Mouse (Mus musculus): ENCODE results near the gene Mpdu1. TPM values are rescaled to one million over a fixed set of nuclear protein-coding genes. Genes with fewer than 3 reads are reported as not detected.
"Not testable (repeated sequence)": the region's sequence is repeated elsewhere in the genome, so short reads cannot be mapped to it uniquely, and the experiment has no call there.

The Mpdu1 gene
- polyA plus RNA-seq (2015; fragmentation: Nextera tagmentation; extraction: Ambion mirVana), result 59.3 and 66.8 TPM in 2 replicates

DNA sequence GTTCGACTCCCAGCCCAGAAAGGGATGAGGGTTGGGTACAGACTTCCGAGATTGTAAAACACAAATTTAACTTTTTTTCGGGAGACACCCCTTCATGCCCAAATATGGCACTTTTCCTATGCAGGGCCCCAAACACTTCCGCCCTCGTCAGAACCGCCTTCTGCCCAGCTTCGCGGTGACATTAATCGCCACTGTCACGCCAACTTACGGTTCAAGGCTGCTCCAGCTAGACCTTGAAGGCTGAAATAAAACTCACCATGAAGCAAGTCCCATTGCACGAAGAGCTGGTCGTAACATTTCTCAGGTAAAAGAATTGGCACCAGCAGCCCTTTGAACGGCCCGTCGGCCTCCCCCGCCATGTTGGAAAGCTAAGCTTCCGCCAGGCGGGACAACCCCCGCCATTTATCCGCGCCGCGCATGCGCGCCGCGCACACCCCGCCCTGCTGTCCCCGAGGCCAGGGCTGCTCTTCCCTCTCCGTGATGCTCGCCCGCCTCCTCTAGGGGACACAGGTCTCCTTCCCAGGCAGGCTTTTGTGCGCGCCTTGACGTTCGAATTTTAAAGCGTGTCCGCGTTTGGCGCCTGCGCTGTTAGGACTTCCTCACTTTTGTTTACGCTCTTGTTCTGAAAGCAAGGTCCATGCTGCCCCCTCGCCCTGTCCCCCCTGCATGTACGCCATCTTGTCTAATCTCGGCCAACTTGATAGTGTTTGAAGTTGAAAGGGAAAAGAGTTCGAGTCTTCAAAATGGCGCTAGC lies at the start of gene Mpdu1:
Mpdu1 (minus strand) TSS at position 430 of the 754 bp plus-strand sequence.
- Histone ChIP-seq H3K9me3 (no peaks in the 10 kb centered on the region), H3K36me3 (peaks cover 63% of the 10 kb centered on the region), H3K4me1 (peaks cover 14% of the 10 kb centered on the region), H3K4me2 (replicated peaks) (peak within 1 kb of the TSS; percentile 65), H3K27me3 (no peaks in the 10 kb centered on the region), H3K9ac (peak within 1 kb of the TSS; percentile 71), H3K4me3 (peak within 1 kb of the TSS; percentile 57), H3K27ac (peak within 1 kb of the TSS; percentile 95)
- under 1% methylated on average over 48 of the region's 48 CpGs for WGBS
- peak; percentile 94 for ATAC-seq (ENCODE audit: low FRiP score, low read depth)

DNA sequence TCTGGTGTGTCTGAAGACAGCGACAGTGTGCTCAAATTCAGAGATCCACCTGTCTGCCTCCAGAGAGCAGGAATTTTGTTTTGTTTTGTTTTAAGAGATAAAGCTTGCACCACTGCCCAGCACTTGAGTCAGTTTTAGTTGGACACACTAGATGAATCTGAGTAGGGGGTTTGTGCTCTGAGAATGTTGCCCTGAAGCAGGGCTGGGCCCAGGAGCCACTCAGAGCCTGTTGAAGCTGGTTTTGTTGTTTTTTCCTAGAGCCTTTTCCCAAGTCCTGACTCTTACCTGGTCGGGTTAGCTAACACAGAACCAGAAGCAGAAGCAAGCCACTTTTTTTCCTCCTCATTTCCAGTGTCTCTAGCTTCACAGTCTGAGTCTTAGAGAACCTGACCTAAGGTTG lies 48.6 kb upstream of the Mpdu1 start:
- no peak overlapping the region for H3K4me2 ChIP-seq (replicated peaks)
- WGBS, result 78% methylated on average over 2 of the region's 2 CpGs
- no peak overlapping the region for H3K9ac ChIP-seq
- H3K4me1 ChIP-seq, result peaks cover 22% of the 10 kb centered on the region
- H3K9me3 ChIP-seq, result no peaks in the 10 kb centered on the region
- H3K27ac ChIP-seq, result no peak overlapping the region
- no peak for ATAC-seq (ENCODE audit: low FRiP score, low read depth)
- no peaks in the 10 kb centered on the region for H3K36me3 ChIP-seq
- H3K4me3 ChIP-seq, result no peak overlapping the region
- H3K27me3 ChIP-seq, result no peaks in the 10 kb centered on the region

DNA sequence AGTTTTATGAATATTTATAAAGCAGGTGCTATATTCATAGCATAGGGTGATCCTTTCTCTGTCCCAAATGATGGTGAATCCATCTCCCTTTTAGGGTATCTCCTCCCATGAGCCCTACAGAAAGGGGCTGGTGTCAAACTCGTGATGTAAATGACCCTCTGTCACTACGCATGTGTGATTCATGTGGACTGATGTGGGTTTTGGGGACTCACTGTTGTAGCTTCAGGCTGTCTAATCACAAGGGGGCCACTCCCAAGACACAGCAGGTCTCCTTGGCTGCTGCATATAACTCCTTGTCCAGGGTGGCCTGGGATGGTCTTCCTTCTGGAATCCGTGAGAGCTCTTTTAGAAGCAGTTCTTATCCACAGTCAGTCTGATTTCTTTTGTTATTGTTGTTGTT lies 48.0 kb upstream of the Mpdu1 start:
- H3K4me1 ChIP-seq, result peaks cover 18% of the 10 kb centered on the region
- 83% methylated on average over 3 of the region's 3 CpGs for whole genome bisulfite sequencing
- no peak overlapping the region for H3K9ac ChIP-seq
- H3K4me3 ChIP-seq, result no peak overlapping the region
- no peak overlapping the region for H3K4me2 ChIP-seq (replicated peaks)
- no peaks in the 10 kb centered on the region for H3K36me3 ChIP-seq
- ATAC-seq (ENCODE audit: low FRiP score, low read depth), result no peak
- H3K27me3 ChIP-seq, result no peaks in the 10 kb centered on the region
- H3K9me3 ChIP-seq, result no peaks in the 10 kb centered on the region
- no peak overlapping the region for H3K27ac ChIP-seq

DNA sequence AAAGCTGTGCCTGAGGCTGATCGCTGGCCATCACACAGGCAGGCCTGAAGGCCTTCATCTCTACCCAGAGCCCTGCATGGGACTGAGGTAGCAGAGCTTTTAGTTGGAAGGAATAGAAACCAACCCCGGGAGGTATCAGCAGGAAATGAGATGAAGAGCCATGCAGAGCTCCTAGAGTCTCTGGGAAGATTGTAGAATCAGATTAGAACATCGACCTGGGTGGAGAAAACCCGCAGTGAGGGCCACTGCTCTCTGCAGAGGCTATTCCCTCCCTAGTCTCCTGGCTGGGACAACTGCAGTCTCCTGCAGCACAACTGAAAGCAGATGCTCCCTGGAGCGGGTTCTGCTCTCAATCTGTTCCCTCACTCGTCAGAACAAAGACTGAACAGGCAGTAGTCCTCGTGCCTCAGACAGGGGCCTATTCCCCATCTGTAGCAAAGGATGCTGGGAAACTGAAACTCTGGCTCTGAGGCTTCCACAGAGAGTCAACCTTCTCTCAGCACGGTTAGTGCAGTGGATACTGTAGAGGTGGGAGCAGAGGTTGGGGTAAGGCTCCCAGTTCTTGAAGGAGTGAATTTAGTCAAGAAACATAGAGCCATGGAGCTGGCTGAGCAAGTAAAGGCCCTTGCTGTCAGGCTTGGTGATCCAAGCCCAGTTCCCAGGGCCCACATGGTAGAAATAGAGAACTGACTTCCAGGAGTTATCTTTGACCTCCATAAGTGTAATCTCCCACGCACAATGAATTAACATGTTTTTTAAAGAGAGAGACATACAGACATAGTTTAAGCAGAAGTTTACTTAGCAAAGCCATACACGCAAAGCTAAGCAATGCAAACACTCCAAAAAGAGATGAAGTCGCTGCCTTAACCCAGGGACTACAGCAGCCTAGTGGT lies 47.4 kb upstream of the Mpdu1 start:
- WGBS, result 51% methylated on average over 11 of the region's 11 CpGs
- Histone ChIP-seq H3K9ac (peak overlapping the region; percentile 14; the same call in 1 of the 2 replicates), H3K9me3 (no peaks in the 10 kb centered on the region), H3K4me3 (no peak overlapping the region), H3K4me2 (replicated peaks) (no peak overlapping the region), H3K4me1 (peaks cover 15% of the 10 kb centered on the region), H3K36me3 (no peaks in the 10 kb centered on the region), H3K27me3 (no peaks in the 10 kb centered on the region), H3K27ac (peak overlapping the region; percentile 29; the same call in 1 of the 2 replicates)
- no peak for ATAC-seq (ENCODE audit: low FRiP score, low read depth)

DNA sequence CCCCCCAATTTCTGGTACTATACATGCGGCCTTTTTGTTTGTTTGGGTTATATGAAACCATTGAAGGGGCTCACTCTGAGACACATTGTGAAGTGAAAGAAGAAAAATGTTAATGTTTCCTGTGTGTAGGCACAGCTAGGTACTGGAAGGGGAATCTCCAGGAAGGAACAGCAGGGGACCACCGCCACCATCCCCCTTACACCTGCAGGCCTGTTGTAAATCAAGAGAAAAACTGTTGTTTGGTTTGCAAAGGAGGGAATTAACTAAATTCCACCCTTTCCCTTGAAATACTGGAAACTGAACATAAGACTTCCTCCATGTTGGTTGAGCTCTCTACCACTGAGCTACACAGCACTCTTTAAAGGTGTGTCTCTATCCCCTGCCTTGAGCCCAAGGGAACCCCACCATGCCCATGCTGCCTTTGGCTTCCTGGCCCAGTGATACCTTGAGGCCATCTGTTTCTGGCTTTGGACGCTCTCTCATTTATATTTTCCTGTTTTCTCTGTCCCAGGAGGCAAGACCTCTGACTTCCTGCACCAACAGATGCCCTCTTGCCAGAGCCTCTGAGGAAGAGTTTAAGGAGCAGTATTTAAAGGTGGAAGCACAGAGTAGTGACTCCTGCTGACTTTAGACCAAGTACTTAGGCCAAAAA lies 46.3 kb upstream of the Mpdu1 start:
- no peak overlapping the region for H3K27ac ChIP-seq
- no peak for ATAC-seq (ENCODE audit: low FRiP score, low read depth)
- no peak overlapping the region for H3K4me2 ChIP-seq (replicated peaks)
- H3K36me3 ChIP-seq, result no peaks in the 10 kb centered on the region
- WGBS, result 55% methylated on average over 3 of the region's 3 CpGs
- H3K9ac ChIP-seq, result no peak overlapping the region
- H3K27me3 ChIP-seq, result no peaks in the 10 kb centered on the region
- H3K4me1 ChIP-seq, result peaks cover 12% of the 10 kb centered on the region
- H3K4me3 ChIP-seq, result no peak overlapping the region
- no peaks in the 10 kb centered on the region for H3K9me3 ChIP-seq

DNA sequence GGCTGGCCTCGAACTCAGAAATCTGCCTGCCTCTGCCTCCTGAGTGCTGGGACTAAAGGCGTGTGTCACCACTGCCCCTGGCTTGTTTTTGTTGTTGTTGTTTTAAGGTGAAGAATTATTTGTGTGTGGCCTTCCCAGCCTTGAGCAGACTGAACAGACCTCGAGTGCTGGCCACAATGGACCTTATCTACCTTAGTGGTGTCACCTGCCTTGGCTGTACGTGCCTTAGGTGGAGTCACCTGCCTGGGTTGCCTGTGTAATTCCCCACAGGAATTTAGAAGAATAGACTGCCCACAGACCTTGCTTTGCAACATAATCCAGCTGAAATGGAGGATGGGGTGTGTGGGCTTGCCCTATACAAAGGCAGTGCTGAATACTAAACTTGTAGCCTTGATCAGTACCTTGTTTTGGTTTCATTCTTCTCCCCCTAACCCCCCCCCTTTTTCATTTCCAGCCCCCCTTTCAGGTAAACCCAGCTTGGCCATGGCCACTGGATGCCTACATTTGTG lies 45.5 kb upstream of the Mpdu1 start:
- no peak overlapping the region for H3K9ac ChIP-seq
- ATAC-seq (ENCODE audit: low FRiP score, low read depth), result no peak
- H3K4me2 ChIP-seq (replicated peaks), result no peak overlapping the region
- no peak overlapping the region for H3K4me3 ChIP-seq
- 82% methylated on average over 4 of the region's 4 CpGs for WGBS
- no peaks in the 10 kb centered on the region for H3K27me3 ChIP-seq
- no peaks in the 10 kb centered on the region for H3K9me3 ChIP-seq
- no peak overlapping the region for H3K27ac ChIP-seq
- H3K4me1 ChIP-seq, result peaks cover 12% of the 10 kb centered on the region
- H3K36me3 ChIP-seq, result no peaks in the 10 kb centered on the region

DNA sequence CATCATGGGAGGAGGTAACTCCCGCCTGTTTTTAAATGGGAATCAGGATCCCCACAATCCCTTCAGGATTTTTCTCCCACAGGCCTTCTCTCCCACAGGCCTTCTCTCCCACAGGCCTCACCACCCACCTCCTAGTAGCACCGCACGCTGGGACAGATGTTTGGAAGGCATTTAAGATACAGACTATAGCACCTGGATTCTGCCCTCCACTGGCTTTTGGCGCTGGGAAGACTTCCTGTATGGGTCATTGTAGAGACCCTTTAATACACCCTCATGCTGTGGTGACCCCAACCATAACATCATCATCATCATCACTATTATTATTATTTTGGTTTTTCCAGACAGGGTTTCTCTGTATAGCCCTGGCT lies 45.0 kb upstream of the Mpdu1 start:
- H3K4me1 ChIP-seq, result peaks cover 12% of the 10 kb centered on the region
- H3K9me3 ChIP-seq, result no peaks in the 10 kb centered on the region
- no peaks in the 10 kb centered on the region for H3K36me3 ChIP-seq
- 89% methylated on average over 4 of the region's 4 CpGs for WGBS
- H3K27ac ChIP-seq, result no peak overlapping the region
- H3K4me3 ChIP-seq, result no peak overlapping the region
- no peak for ATAC-seq (ENCODE audit: low FRiP score, low read depth)
- H3K4me2 ChIP-seq (replicated peaks), result no peak overlapping the region
- no peak overlapping the region for H3K9ac ChIP-seq
- H3K27me3 ChIP-seq, result no peaks in the 10 kb centered on the region

DNA sequence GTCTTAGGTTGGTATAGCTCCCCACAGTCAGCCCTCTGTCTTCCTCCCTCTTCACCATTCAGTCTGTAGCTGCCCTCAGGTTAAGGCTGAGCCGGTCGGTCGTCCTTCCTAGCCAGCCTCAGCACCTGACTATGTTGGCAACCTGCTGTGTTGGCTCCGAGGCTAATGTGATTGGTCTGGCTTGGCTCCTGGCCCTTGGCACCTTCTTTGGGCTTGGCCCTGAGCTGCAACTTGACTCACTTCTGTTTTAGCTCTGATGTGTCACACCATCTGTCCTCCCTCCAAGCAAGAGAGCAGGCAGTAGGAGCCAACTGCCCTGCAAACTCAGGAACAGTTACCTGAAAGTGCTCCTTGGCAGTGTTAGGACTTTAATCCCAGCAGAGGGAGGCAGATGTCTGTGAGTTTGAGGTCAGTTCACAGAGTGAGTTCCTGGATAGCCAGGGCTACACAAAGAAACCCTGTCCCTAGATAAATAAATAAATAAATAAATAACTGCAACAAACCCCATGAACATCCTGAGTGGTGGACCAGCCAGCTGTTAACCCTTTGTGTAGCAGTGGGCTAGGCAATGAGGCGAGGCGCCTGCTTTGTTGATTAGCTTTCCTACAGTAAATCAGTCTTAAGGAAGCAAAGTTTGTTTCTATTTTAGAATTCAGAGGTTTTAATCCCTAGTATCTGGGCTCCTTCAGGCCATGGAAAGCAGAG lies 44.5 kb upstream of the Mpdu1 start:
- 46% methylated on average over 6 of the region's 6 CpGs for WGBS
- H3K27me3 ChIP-seq, result no peaks in the 10 kb centered on the region
- no peaks in the 10 kb centered on the region for H3K9me3 ChIP-seq
- H3K36me3 ChIP-seq, result no peaks in the 10 kb centered on the region
- H3K9ac ChIP-seq, result no peak overlapping the region
- no peak overlapping the region for H3K4me3 ChIP-seq
- H3K4me2 ChIP-seq (replicated peaks), result no peak overlapping the region
- H3K4me1 ChIP-seq, result peaks cover 12% of the 10 kb centered on the region
- no peak for ATAC-seq (ENCODE audit: low FRiP score, low read depth)
- no peak overlapping the region for H3K27ac ChIP-seq

DNA sequence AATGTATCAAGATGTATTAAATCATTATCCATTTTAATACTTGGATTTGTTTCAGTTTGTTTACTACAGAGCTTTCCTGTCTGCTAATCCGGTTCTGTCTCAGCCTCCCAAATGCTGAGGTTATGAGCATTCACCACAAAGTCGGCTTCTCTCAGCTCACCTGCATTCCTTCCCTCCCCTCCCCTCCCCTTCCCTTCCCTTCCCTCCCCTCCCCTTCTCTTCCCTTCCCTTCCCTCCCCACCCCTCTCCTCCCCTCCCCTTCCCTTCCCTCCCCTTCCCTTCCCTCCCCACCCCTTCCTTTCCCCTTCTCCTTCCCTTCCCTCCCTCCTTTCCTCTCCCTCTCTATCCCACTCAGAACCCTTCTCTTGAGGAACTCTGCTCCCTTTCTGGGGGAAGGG lies 42.2 kb upstream of the Mpdu1 start:
- no peak overlapping the region for H3K27ac ChIP-seq
- no peak overlapping the region for H3K9ac ChIP-seq
- WGBS, result 42% methylated on average over 2 of the region's 2 CpGs
- H3K9me3 ChIP-seq, result no peaks in the 10 kb centered on the region
- H3K4me3 ChIP-seq, result no peak overlapping the region
- no peak overlapping the region for H3K4me2 ChIP-seq (replicated peaks)
- no peaks in the 10 kb centered on the region for H3K36me3 ChIP-seq
- no peaks in the 10 kb centered on the region for H3K27me3 ChIP-seq
- peaks cover 8% of the 10 kb centered on the region for H3K4me1 ChIP-seq
- no peak for ATAC-seq (ENCODE audit: low FRiP score, low read depth)

DNA sequence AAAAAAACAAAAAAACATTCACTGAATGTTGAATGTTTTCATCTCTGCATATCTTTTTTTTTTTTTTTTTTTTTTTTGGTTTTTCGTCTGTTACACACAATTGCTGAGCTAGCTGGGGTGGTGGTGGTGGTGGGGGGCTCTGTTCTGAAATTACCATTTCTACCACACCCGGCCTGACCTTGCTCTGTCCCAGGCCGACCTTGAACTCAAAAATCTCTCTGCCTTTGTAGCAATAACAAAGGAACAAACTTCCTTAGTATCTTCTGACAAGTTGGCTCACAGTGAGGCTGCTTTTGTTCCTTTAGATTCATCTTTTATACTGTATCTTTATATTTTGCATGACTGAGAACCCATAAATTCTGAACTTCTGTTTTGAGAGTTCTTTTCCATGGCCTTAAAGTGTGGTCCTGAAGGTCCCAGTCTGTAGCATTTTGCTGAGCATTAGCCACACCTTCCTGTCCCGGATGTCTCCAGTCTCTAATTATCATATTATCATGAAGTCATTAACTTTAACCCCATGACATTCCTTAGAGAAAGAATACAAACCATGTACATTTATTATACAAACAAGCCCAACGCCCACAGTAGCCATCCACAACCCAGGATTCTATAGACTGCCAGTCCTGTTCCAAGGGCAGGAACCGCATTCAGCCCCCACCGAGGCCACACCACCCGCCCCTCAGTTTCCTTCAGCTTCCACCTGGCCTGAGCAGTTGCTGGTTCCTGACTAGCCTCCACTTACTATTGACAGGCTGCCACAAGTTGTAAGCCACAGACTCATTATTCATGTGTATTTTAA lies 41.6 kb upstream of the Mpdu1 start:
- Histone ChIP-seq H3K9me3 (no peaks in the 10 kb centered on the region), H3K36me3 (no peaks in the 10 kb centered on the region), H3K4me3 (no peak overlapping the region), H3K27me3 (no peaks in the 10 kb centered on the region), H3K9ac (no peak overlapping the region), H3K27ac (no peak overlapping the region), H3K4me2 (replicated peaks) (no peak overlapping the region), H3K4me1 (peaks cover 2% of the 10 kb centered on the region)
- whole genome bisulfite sequencing, result 70% methylated on average over 8 of the region's 8 CpGs
- ATAC-seq (ENCODE audit: low FRiP score, low read depth), result no peak

DNA sequence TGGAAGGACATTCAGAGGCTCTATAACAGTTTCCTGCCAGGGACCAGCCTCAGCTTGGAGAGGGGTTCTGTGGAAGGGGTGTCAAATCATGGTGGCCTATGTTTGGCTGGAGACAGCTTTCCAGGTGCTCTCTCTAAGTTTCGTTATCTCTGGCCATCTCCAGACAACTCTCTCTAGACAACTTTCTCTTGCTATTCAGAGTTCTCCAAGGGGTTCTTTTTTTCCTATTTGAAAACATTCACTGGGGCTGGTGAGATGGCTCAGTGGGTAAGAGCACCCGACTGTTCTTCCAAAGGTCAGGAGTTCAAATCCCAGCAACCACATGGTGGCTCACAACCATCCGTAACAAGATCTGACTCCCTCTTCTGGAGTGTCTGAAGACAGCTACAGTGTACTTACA lies 40.9 kb upstream of the Mpdu1 start:
- not testable (repeated sequence) for H3K27ac ChIP-seq; ATAC-seq (ENCODE audit: low FRiP score, low read depth); H3K27me3 ChIP-seq; H3K4me1 ChIP-seq; H3K4me3 ChIP-seq; H3K4me2 ChIP-seq (replicated peaks); H3K9ac ChIP-seq; H3K9me3 ChIP-seq; H3K36me3 ChIP-seq
- WGBS, result 72% methylated on average over 3 of the region's 3 CpGs
